Mouse (Mus musculus): Measurements from ENCODE around the gene Top1.

GRCm38 (mm10) chr2:160621661-160622211 lies 24.0 kb upstream of the Top1 start:
- TF ChIP-seq CTCF (IDR thresholded peaks at IDR 0.05; ENCODE audit: control insufficient read depth, insufficient read depth, insufficient read length), result no peak
- TF ChIP-seq MAX (IDR thresholded peaks at IDR 0.05), result no peak
- TF ChIP-seq CEBPB (IDR thresholded peaks at IDR 0.05; ENCODE audit: low read depth), result no peak
- TF ChIP-seq FOSL1 (IDR thresholded peaks at IDR 0.05; ENCODE audit: insufficient read depth, low read length, poor library complexity, severe bottlenecking), result no peak
- TF ChIP-seq MYOG (IDR thresholded peaks at IDR 0.05; ENCODE audit: control insufficient read depth, extremely low read depth, insufficient read length), result no peak
- no peak for TF ChIP-seq USF1 (IDR thresholded peaks at IDR 0.05; ENCODE audit: low read depth)
- TF ChIP-seq MYOD1 (IDR thresholded peaks at IDR 0.05; ENCODE audit: control insufficient read depth, insufficient read length, low read depth), result no peak
